Mouse (Mus musculus) ES-E14 (cell line): ENCODE results near the gene Zcchc2.

ENCODE experiments used
- CHD2 ChIP-seq: IDR thresholded peaks from 2 replicates; pipeline ENCODE4 v1.6.1; 2014; ENCODE audit warnings: mild to moderate bottlenecking, low read depth, low read length, inconsistent platforms
- HCFC1 ChIP-seq: IDR thresholded peaks from 2 replicates; pipeline ENCODE4 v1.6.1; 2012; ENCODE audit warnings: low read length, inconsistent platforms, borderline replicate concordance; ENCODE audit not compliant: insufficient read depth
- MAFK ChIP-seq: IDR thresholded peaks from 2 replicates; pipeline ENCODE4 v1.6.1; 2014; ENCODE audit warnings: mild to moderate bottlenecking, low read depth, low read length, inconsistent platforms; ENCODE audit not compliant: insufficient read depth
- ZNF384 ChIP-seq: IDR thresholded peaks from 2 replicates; pipeline ENCODE4 v1.6.1; 2012; ENCODE audit warnings: low read depth, low read length, inconsistent platforms

GRCm38 (mm10) chr1:106074656-106075055 lies 84.5 kb downstream of the Zcchc2 start:
- TF ChIP-seq ZNF384 (no peak), MAFK (no peak), CHD2 (no peak), HCFC1 (no peak)
